Mouse (Mus musculus) spleen, adult 2 months (tissue): Measurements from ENCODE around the gene Ldlr. TPM values are rescaled to one million over a fixed set of nuclear protein-coding genes. Genes with fewer than 3 reads are reported as not detected.
"Not testable (repeated sequence)": the region's sequence is repeated elsewhere in the genome, so short reads cannot be mapped to it uniquely, and the experiment has no call there.

Source experiments
- DNase-seq, 2 experiments: peaks; one replicate each; pipeline versions ENCODE4 v3.0.0 to v3.0.0-alpha.2; 2012 to 2021; ENCODE audit warnings: low spot score in 2 of 2, low read depth in 1 of 2
- H3K27ac ChIP-seq: fragments of 200-500 bp; 2 replicates; pipeline ENCODE4 v1.5.1; 2012; ENCODE audit warnings: low read length, inconsistent platforms; ENCODE audit not compliant: insufficient read depth
- H3K27me3 ChIP-seq: fragments of 200-500 bp; 2 replicates; pipeline ENCODE4 v1.6.1; 2012; ENCODE audit warnings: mild to moderate bottlenecking, moderate library complexity, low read length, inconsistent platforms; ENCODE audit not compliant: control insufficient read depth, insufficient read depth
- H3K36me3 ChIP-seq: fragments of 200-500 bp; 2 replicates; pipeline ENCODE4 v1.6.1; 2012; ENCODE audit warnings: mild to moderate bottlenecking, low read length, inconsistent platforms; ENCODE audit not compliant: control insufficient read depth, insufficient read depth
- H3K4me1 ChIP-seq: fragments of 200-500 bp; 2 replicates; pipeline ENCODE4 v1.6.1; 2011; ENCODE audit warnings: inconsistent platforms; ENCODE audit not compliant: control insufficient read depth, insufficient read depth, insufficient read length
- H3K4me3 ChIP-seq: fragments of 200-500 bp; 2 replicates; pipeline ENCODE4 v1.5.1; 2011; ENCODE audit warnings: mild to moderate bottlenecking, inconsistent platforms; ENCODE audit not compliant: insufficient read depth, insufficient read length; ENCODE audit errors: extremely low read depth
- CTCF ChIP-seq: fragments of 200-500 bp; IDR thresholded peaks from 2 replicates; pipeline ENCODE4 v1.5.1; 2011; ENCODE audit warnings: mild to moderate bottlenecking, inconsistent platforms; ENCODE audit not compliant: insufficient read depth, insufficient read length, insufficient replicate concordance; ENCODE audit errors: extremely low read depth
- POLR2A ChIP-seq: fragments of 200-500 bp; IDR thresholded peaks from 2 replicates; pipeline ENCODE4 v1.6.1; 2011; ENCODE audit warnings: low read depth, low read length, inconsistent platforms
- WGBS: fragments of 180-500 bp; shearing (Covaris S2); methylation state at CpG from one replicate; pipeline ENCODE4 v1.1.7; 2018; 5-methylcytosine and 5-hydroxymethylcytosine counted together
- polyA plus RNA-seq: library from polyadenylated mRNA; depleted of rRNA; stranded (reverse); fragments of >200 nt; gene quantifications from 2 replicates; pipeline ENCODE4 v1.2.3, GENCODE M21; 2012

Ldlr gene
- polyA plus RNA-seq, 1 experiment: 19.4 TPM

DNA sequence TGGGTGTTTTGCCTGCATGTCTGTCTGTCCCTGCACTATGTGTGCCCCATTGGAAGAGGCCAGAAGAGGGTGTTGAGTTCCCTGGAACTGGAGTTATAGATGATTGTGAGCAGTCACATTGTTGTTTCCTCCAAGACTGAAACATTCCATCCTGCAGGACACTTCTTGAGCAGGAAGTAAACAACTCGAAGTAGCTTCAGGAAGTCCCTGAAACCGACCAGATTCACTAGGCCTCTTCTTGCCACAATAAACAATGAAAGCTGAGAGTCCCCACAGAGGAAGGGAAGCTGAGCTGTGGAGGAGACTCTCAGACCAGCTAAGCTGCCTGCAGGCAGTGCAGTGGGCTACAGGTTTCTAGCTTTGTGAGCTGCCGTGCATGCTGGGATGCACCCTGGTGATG, 54.4 kb downstream of the Ldlr start:
- Histone ChIP-seq H3K27ac (no peak overlapping the region), H3K36me3 (no peaks in the 10 kb centered on the region; the same call in none of the 2 replicates), H3K4me3 (no peak overlapping the region), H3K4me1 (no peaks in the 10 kb centered on the region), H3K27me3 (no peaks in the 10 kb centered on the region)
- 82% methylated on average over 3 of the region's 3 CpGs for WGBS
- DNase-seq: no peak
- TF ChIP-seq POLR2A (no peak), CTCF (no peak)

DNA sequence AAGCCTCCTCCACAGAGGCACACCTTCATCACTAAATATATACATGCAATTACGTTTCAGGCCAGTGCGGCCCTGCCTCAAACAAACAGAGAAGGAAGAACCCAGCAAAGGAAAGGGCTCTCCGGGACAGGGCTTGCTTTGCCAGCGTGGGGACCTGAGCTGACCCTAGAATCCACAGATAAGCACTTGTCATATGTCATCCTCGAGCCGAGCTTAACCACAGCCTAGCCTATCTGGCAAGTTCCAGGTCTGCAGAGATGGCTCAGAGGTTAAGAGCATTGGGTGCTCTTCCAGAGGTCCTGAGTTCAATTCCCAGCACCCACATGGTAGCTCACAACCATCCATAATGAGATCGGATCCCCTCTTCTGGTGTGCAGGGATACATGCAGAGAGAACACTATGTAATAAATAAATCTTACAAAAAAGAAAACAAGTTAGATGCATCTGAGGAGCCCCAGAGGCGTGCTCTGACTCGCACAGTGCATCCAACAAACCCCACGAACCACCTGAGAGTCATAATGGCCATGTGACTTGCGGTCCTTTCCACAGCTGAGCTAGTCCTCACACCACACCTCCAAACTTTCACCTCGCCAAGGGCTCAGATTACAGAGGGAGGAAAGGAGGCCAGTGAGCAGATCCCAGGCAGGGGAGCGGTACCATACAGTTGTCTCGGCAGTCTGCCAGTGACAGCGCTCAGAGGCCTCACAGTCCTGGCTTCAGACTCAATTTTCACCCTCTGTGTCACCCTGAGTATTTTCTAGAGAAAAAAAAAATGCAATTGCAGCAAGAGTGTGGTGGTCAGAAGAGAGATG, 58.6 kb downstream of the Ldlr start:
- no peaks in the 10 kb centered on the region; the same call in none of the 2 replicates for H3K36me3 ChIP-seq
- TF ChIP-seq POLR2A: no peak
- no peak for TF ChIP-seq CTCF
- H3K4me1 ChIP-seq: no peaks in the 10 kb centered on the region
- WGBS: 85% methylated on average over 15 of the region's 15 CpGs
- no peak overlapping the region for H3K27ac ChIP-seq
- no peak overlapping the region for H3K4me3 ChIP-seq
- no peaks in the 10 kb centered on the region for H3K27me3 ChIP-seq
- no peak for DNase-seq

GRCm38 (mm10) chr9:21784517-21785307, 61.4 kb downstream of the Ldlr start:
- no peak for DNase-seq
- Histone ChIP-seq H3K36me3 (no peaks in the 10 kb centered on the region; the same call in 1 of the 2 replicates), H3K27ac (no peak overlapping the region), H3K4me3 (no peak overlapping the region), H3K27me3 (no peaks in the 10 kb centered on the region), H3K4me1 (no peaks in the 10 kb centered on the region)
- TF ChIP-seq CTCF (no peak), POLR2A (no peak)
- WGBS: 80% methylated on average over 7 of the region's 7 CpGs

DNA sequence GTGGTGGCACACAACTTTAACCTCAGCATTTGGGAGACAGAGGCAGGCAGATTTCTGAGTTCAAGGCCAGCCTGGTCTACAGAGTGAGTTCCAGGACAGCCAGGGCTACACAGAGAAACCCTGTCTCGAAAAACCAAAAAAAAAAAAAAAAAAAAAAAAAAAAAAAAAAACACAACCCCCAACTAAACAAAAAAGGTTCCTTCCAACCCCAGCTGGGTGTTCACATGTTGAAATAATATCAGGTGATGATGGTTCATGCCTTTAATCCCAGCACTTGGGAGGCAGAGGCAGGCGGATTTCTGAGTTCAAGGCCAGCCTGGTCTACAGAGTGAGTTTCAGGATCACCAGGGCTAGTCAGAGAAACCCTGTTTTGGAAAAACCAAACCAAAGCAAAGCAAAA, 63.0 kb downstream of the Ldlr start:
- H3K36me3 ChIP-seq, H3K4me1 ChIP-seq, H3K4me3 ChIP-seq, H3K27me3 ChIP-seq, H3K27ac ChIP-seq, DNase-seq: not testable (repeated sequence)
- WGBS: 63% methylated on average over 2 of the region's 2 CpGs

DNA sequence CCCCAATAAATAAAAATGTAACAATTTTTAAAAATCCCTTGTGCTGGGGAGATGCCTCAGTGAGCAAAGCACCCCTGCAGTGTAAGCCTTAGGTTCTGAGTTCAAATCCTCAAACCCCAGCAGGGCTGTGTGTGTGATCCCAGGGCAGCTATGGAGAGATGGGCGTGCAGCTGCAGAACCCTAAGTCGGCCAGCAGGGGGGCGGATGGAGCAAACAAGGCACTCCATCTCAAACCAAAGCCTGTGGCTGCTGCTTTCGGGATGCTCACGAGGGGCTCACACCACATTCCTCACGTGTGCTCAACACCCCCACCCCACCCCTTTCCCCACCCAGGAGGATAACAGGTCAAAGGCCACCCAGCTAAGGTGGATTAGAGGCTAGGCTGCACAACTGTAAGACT, 63.6 kb downstream of the Ldlr start:
- Histone ChIP-seq H3K4me1 (no peaks in the 10 kb centered on the region), H3K27ac (no peak overlapping the region), H3K4me3 (no peak overlapping the region), H3K27me3 (no peaks in the 10 kb centered on the region), H3K36me3 (no peaks in the 10 kb centered on the region)
- 15% methylated on average over 6 of the region's 6 CpGs for WGBS
- peak in 1 of 2 experiments; percentile 53 for DNase-seq
- TF ChIP-seq CTCF (peak; percentile 80), POLR2A (no peak)

GRCm38 (mm10) chr9:21787654-21788053, 64.4 kb downstream of the Ldlr start:
- no peak overlapping the region for H3K4me3 ChIP-seq
- H3K27me3 ChIP-seq: no peaks in the 10 kb centered on the region
- no peaks in the 10 kb centered on the region for H3K36me3 ChIP-seq
- no peak for DNase-seq
- no peaks in the 10 kb centered on the region for H3K4me1 ChIP-seq
- WGBS: 89% methylated on average over 5 of the region's 5 CpGs
- H3K27ac ChIP-seq: no peak overlapping the region
- TF ChIP-seq POLR2A: no peak
- no peak for TF ChIP-seq CTCF

- TF ChIP-seq POLR2A (no peak), CTCF (no peak)
- Histone ChIP-seq H3K27me3 (no peaks in the 10 kb centered on the region), H3K27ac (no peak overlapping the region), H3K4me1 (no peaks in the 10 kb centered on the region), H3K36me3 (no peaks in the 10 kb centered on the region), H3K4me3 (no peak overlapping the region)
- DNase-seq: no peak
- 88% methylated on average over 9 of the region's 9 CpGs for WGBS
Measured at GRCm38 (mm10) chr9:21788234-21788633, 65.0 kb downstream of the Ldlr start.
